Mouse (Mus musculus): ENCODE measurements around the gene Tmem217.

GRCm38 (mm10) chr17:29552162-29552732 is at the start of gene Tmem217:
- TF ChIP-seq CTCF (IDR thresholded peaks at IDR 0.05; ENCODE audit: borderline replicate concordance, insufficient read depth, low read length) (no peak), POLR2A (IDR thresholded peaks at IDR 0.05; ENCODE audit: low read depth, low read length) (no peak)
